Mouse (Mus musculus): ENCODE measurements at regions not wholly inside any gene's neighbourhood (a gene's known extent, or its start where the extent isn't known, plus 50 kb on each side); places are given as distances from the start of the nearest gene placed in this dataset.

GRCm38 (mm10) chr16:44620536-44620935, 61.8 kb upstream of the Boc start:
- Histone ChIP-seq H3K9ac (ENCODE audit: low read depth, low read length) (no peak overlapping the region), H3K27ac (ENCODE audit: low read depth, low read length) (no peak overlapping the region), H3K4me3 (ENCODE audit: low read length) (no peak overlapping the region), H3K4me1 (ENCODE audit: control insufficient read depth, insufficient read depth, low read length) (peaks cover 21% of the 10 kb centered on the region), H3K27me3 (ENCODE audit: control insufficient read depth, insufficient read depth, low read length) (no peaks in the 10 kb centered on the region), H3K9me3 (ENCODE audit: control insufficient read depth, low read length) (no peaks in the 10 kb centered on the region), H3K36me3 (ENCODE audit: control insufficient read depth, insufficient read depth, low read length) (no peaks in the 10 kb centered on the region), H3K4me2 (replicated peaks; ENCODE audit: low read depth, low read length) (no peak overlapping the region)
- no peak for ATAC-seq (ENCODE audit: low FRiP score, low TSS enrichment)
- 73% methylated on average over 2 of the region's 2 CpGs for WGBS

GRCm38 (mm10) chr16:44619476-44620103, 60.9 kb upstream of the Boc start:
- Histone ChIP-seq H3K4me2 (replicated peaks; ENCODE audit: low read depth, low read length) (no peak overlapping the region), H3K9me3 (ENCODE audit: control insufficient read depth, low read length) (no peaks in the 10 kb centered on the region), H3K4me3 (ENCODE audit: low read length) (no peak overlapping the region), H3K9ac (ENCODE audit: low read depth, low read length) (no peak overlapping the region), H3K27me3 (ENCODE audit: control insufficient read depth, insufficient read depth, low read length) (no peaks in the 10 kb centered on the region), H3K36me3 (ENCODE audit: control insufficient read depth, insufficient read depth, low read length) (no peaks in the 10 kb centered on the region), H3K4me1 (ENCODE audit: control insufficient read depth, insufficient read depth, low read length) (peaks cover 19% of the 10 kb centered on the region), H3K27ac (ENCODE audit: low read depth, low read length) (no peak overlapping the region)
- 86% methylated on average over 4 of the region's 4 CpGs for WGBS
- ATAC-seq (ENCODE audit: low FRiP score, low TSS enrichment) = no peak

GRCm38 (mm10) chr16:44617041-44617440, 58.3 kb upstream of the Boc start:
- no peak overlapping the region for H3K4me3 ChIP-seq (ENCODE audit: low read length)
- H3K27ac ChIP-seq (ENCODE audit: low read depth, low read length) = peak overlapping the region; percentile 12; the same call in 1 of the 2 replicates
- WGBS = 78% methylated on average over 6 of the region's 6 CpGs
- no peaks in the 10 kb centered on the region for H3K36me3 ChIP-seq (ENCODE audit: control insufficient read depth, insufficient read depth, low read length)
- ATAC-seq (ENCODE audit: low FRiP score, low TSS enrichment) = no peak
- no peaks in the 10 kb centered on the region for H3K9me3 ChIP-seq (ENCODE audit: control insufficient read depth, low read length)
- H3K9ac ChIP-seq (ENCODE audit: low read depth, low read length) = no peak overlapping the region
- H3K27me3 ChIP-seq (ENCODE audit: control insufficient read depth, insufficient read depth, low read length) = no peaks in the 10 kb centered on the region
- no peak overlapping the region for H3K4me2 ChIP-seq (replicated peaks; ENCODE audit: low read depth, low read length)
- peaks cover 19% of the 10 kb centered on the region for H3K4me1 ChIP-seq (ENCODE audit: control insufficient read depth, insufficient read depth, low read length)

GRCm38 (mm10) chr16:44616376-44616775, 57.7 kb upstream of the Boc start:
- Histone ChIP-seq H3K9ac (ENCODE audit: low read depth, low read length) (0 out of 2 replicates have a peak overlapping the region, but pooled peaks have one; percentile 2), H3K36me3 (ENCODE audit: control insufficient read depth, insufficient read depth, low read length) (no peaks in the 10 kb centered on the region), H3K27ac (ENCODE audit: low read depth, low read length) (peak overlapping the region; percentile 62; the same call in 1 of the 2 replicates), H3K9me3 (ENCODE audit: control insufficient read depth, low read length) (no peaks in the 10 kb centered on the region), H3K27me3 (ENCODE audit: control insufficient read depth, insufficient read depth, low read length) (no peaks in the 10 kb centered on the region), H3K4me1 (ENCODE audit: control insufficient read depth, insufficient read depth, low read length) (peaks cover 19% of the 10 kb centered on the region), H3K4me2 (replicated peaks; ENCODE audit: low read depth, low read length) (no peak overlapping the region), H3K4me3 (ENCODE audit: low read length) (no peak overlapping the region)
- WGBS = 5% methylated on average over 5 of the region's 5 CpGs
- ATAC-seq (ENCODE audit: low FRiP score, low TSS enrichment) = peak; percentile 94

- Histone ChIP-seq H3K36me3 (ENCODE audit: control insufficient read depth, insufficient read depth, low read length) (no peaks in the 10 kb centered on the region), H3K4me1 (ENCODE audit: control insufficient read depth, insufficient read depth, low read length) (peaks cover 19% of the 10 kb centered on the region), H3K9me3 (ENCODE audit: control insufficient read depth, low read length) (no peaks in the 10 kb centered on the region), H3K9ac (ENCODE audit: low read depth, low read length) (0 out of 2 replicates have a peak overlapping the region, but pooled peaks have one; percentile 2), H3K27me3 (ENCODE audit: control insufficient read depth, insufficient read depth, low read length) (no peaks in the 10 kb centered on the region), H3K4me3 (ENCODE audit: low read length) (no peak overlapping the region), H3K4me2 (replicated peaks; ENCODE audit: low read depth, low read length) (no peak overlapping the region), H3K27ac (ENCODE audit: low read depth, low read length) (peak overlapping the region; percentile 62; the same call in 1 of the 2 replicates)
- 7% methylated on average over 3 of the region's 3 CpGs for WGBS
- ATAC-seq (ENCODE audit: low FRiP score, low TSS enrichment) = peak; percentile 39
Measured at GRCm38 (mm10) chr16:44615878-44616206, 57.1 kb upstream of the Boc start.

GRCm38 (mm10) chr16:44615172-44615877, 56.6 kb upstream of the Boc start:
- peak overlapping the region; percentile 62; the same call in 1 of the 2 replicates for H3K27ac ChIP-seq (ENCODE audit: low read depth, low read length)

GRCm38 (mm10) chr16:44614235-44614634, 55.5 kb upstream of the Boc start:
- no peak overlapping the region for H3K4me3 ChIP-seq (ENCODE audit: low read length)
- ATAC-seq (ENCODE audit: low FRiP score, low TSS enrichment) = no peak
- no peak overlapping the region for H3K9ac ChIP-seq (ENCODE audit: low read depth, low read length)
- peaks cover 19% of the 10 kb centered on the region for H3K4me1 ChIP-seq (ENCODE audit: control insufficient read depth, insufficient read depth, low read length)
- no peak overlapping the region for H3K4me2 ChIP-seq (replicated peaks; ENCODE audit: low read depth, low read length)
- H3K9me3 ChIP-seq (ENCODE audit: control insufficient read depth, low read length) = no peaks in the 10 kb centered on the region
- 90% methylated on average over 5 of the region's 5 CpGs for WGBS
- no peaks in the 10 kb centered on the region for H3K27me3 ChIP-seq (ENCODE audit: control insufficient read depth, insufficient read depth, low read length)
- H3K36me3 ChIP-seq (ENCODE audit: control insufficient read depth, insufficient read depth, low read length) = no peaks in the 10 kb centered on the region
- no peak overlapping the region for H3K27ac ChIP-seq (ENCODE audit: low read depth, low read length)

More at GRCm38 (mm10) chr16:44615172-44615877, 56.6 kb upstream of the Boc start:
- Histone ChIP-seq H3K9me3 (ENCODE audit: control insufficient read depth, low read length) (no peaks in the 10 kb centered on the region), H3K9ac (ENCODE audit: low read depth, low read length) (no peak overlapping the region), H3K36me3 (ENCODE audit: control insufficient read depth, insufficient read depth, low read length) (no peaks in the 10 kb centered on the region), H3K27me3 (ENCODE audit: control insufficient read depth, insufficient read depth, low read length) (no peaks in the 10 kb centered on the region), H3K4me3 (ENCODE audit: low read length) (no peak overlapping the region), H3K4me2 (replicated peaks; ENCODE audit: low read depth, low read length) (no peak overlapping the region), H3K4me1 (ENCODE audit: control insufficient read depth, insufficient read depth, low read length) (peaks cover 19% of the 10 kb centered on the region)
- ATAC-seq (ENCODE audit: low FRiP score, low TSS enrichment) = no peak
- 55% methylated on average over 9 of the region's 9 CpGs for WGBS

GRCm38 (mm10) chr16:44612676-44613075, 54.0 kb upstream of the Boc start:
- 83% methylated on average over 5 of the region's 5 CpGs for WGBS
- H3K4me1 ChIP-seq (ENCODE audit: control insufficient read depth, insufficient read depth, low read length) = peaks cover 19% of the 10 kb centered on the region

GRCm38 (mm10) chr16:44611525-44611924, 52.8 kb upstream of the Boc start:
- H3K4me3 ChIP-seq (ENCODE audit: low read length) = no peak overlapping the region
- no peak overlapping the region for H3K27ac ChIP-seq (ENCODE audit: low read depth, low read length)
- no peak overlapping the region for H3K4me2 ChIP-seq (replicated peaks; ENCODE audit: low read depth, low read length)
- no peaks in the 10 kb centered on the region for H3K9me3 ChIP-seq (ENCODE audit: control insufficient read depth, low read length)
- H3K27me3 ChIP-seq (ENCODE audit: control insufficient read depth, insufficient read depth, low read length) = no peaks in the 10 kb centered on the region
- WGBS = 89% methylated on average over 6 of the region's 6 CpGs
- H3K9ac ChIP-seq (ENCODE audit: low read depth, low read length) = no peak overlapping the region
- peaks cover 13% of the 10 kb centered on the region for H3K4me1 ChIP-seq (ENCODE audit: control insufficient read depth, insufficient read depth, low read length)
- H3K36me3 ChIP-seq (ENCODE audit: control insufficient read depth, insufficient read depth, low read length) = no peaks in the 10 kb centered on the region
- ATAC-seq (ENCODE audit: low FRiP score, low TSS enrichment) = no peak

More at GRCm38 (mm10) chr16:44612676-44613075, 54.0 kb upstream of the Boc start:
- ATAC-seq (ENCODE audit: low FRiP score, low TSS enrichment) = no peak
- Histone ChIP-seq H3K36me3 (ENCODE audit: control insufficient read depth, insufficient read depth, low read length) (no peaks in the 10 kb centered on the region), H3K4me3 (ENCODE audit: low read length) (no peak overlapping the region), H3K9me3 (ENCODE audit: control insufficient read depth, low read length) (no peaks in the 10 kb centered on the region), H3K27me3 (ENCODE audit: control insufficient read depth, insufficient read depth, low read length) (no peaks in the 10 kb centered on the region), H3K27ac (ENCODE audit: low read depth, low read length) (no peak overlapping the region), H3K4me2 (replicated peaks; ENCODE audit: low read depth, low read length) (no peak overlapping the region), H3K9ac (ENCODE audit: low read depth, low read length) (no peak overlapping the region)
